27 mouse cellular contexts compared by ENCODE assay signal in the genomic region with DNA sequence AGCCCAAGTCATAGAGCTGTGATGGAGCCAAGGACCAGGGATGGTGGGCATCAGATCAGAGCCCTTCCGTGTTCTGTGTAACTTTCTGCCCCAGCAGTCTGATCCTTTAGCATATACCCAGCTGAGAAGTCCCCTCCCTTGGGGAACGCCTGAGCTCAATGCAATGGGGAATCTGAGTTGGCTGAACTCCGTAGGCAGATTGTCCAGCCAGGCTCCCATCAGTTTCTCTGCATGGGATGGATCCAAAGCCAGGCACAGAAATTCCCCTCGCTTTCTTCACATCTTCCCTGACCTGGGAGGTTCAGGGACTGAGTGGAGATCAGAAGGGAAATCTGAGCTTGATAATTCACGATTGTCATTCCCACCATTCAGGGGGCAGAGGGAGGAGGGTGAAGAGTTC. TPM values are rescaled to one million over a fixed set of nuclear protein-coding genes. Genes with fewer than 3 reads are reported as not detected.
"Had no signal": no experiment of that assay in that cellular context is flagged by ENCODE, and none has a peak within 500 bp of the region (broad histone marks: within the 10 kb centered on the region; RNA-seq: fewer than 3 reads in every experiment).

No protein-coding gene starts in this region.

- H3K4me3 ChIP-seq: gastrocnemius, adult 2 months; heart, embryonic 10.5 days; heart, embryonic 12.5 days; hindbrain, embryonic 10.5 days; hindbrain, embryonic 12.5 days; intestine, embryonic 15.5 days; layer of hippocampus, adult 2 months; left cerebral cortex, adult 2 months; limb, embryonic 10.5 days; limb, embryonic 12.5 days; liver, embryonic 13.5 days had no signal

- H3K27me3 ChIP-seq: heart, embryonic 12.5 days; hindbrain, embryonic 12.5 days; intestine, embryonic 15.5 days; liver, embryonic 13.5 days had no signal

- H3K4me1 ChIP-seq: hindbrain, embryonic 12.5 days; intestine, embryonic 15.5 days; limb, embryonic 12.5 days had no signal

- H3K4me2 ChIP-seq: heart, embryonic 12.5 days; hindbrain, embryonic 12.5 days; hindbrain, embryonic 14.5 days; intestine, embryonic 15.5 days; limb, embryonic 12.5 days; liver, embryonic 11.5 days; liver, embryonic 13.5 days had no signal

- H3K9me3 ChIP-seq: heart, embryonic 10.5 days; heart, embryonic 12.5 days; hindbrain, embryonic 10.5 days; hindbrain, embryonic 12.5 days; intestine, embryonic 15.5 days; limb, embryonic 10.5 days; limb, embryonic 12.5 days; liver, embryonic 13.5 days had no signal

- DNase-seq: gastrocnemius, adult 2 months; gastrocnemius, postnatal 10 days; gastrocnemius, postnatal 25 days; heart, adult 18-20 months; heart, postnatal 10 days; heart, postnatal 4 days; kidney, adult 18-20 months; kidney, adult 8-10 months; kidney, postnatal 10 days; kidney, postnatal 4 days; liver; liver, embryonic 13.5 days had no signal

- H3K9ac ChIP-seq: heart, embryonic 12.5 days; hindbrain, embryonic 12.5 days; hindbrain, embryonic 14.5 days; intestine, embryonic 15.5 days; limb, embryonic 12.5 days; liver, embryonic 13.5 days had no signal

- H3K36me3 ChIP-seq: heart, embryonic 10.5 days; heart, embryonic 12.5 days; hindbrain, embryonic 10.5 days; hindbrain, embryonic 12.5 days; intestine, embryonic 15.5 days; limb, embryonic 10.5 days; limb, embryonic 12.5 days; liver, embryonic 13.5 days had no signal

- H3K27ac ChIP-seq: gastrocnemius, adult 2 months; heart, embryonic 10.5 days; hindbrain, embryonic 10.5 days; hindbrain, embryonic 12.5 days; hindbrain, embryonic 14.5 days; intestine, embryonic 15.5 days; layer of hippocampus, adult 2 months; left cerebral cortex, adult 2 months; limb, embryonic 10.5 days; limb, embryonic 12.5 days; liver, embryonic 13.5 days had no signal

- ATAC-seq: hindbrain, embryonic 16.5 days; inflammation-experienced regulatory T-cells, adult 6 months; intestine, embryonic 15.5 days; intestine, postnatal 0 days had no signal

RNA-seq across cellular contexts. Expression of a gene that starts 19.1 kb away (rescaled TPM):
- polyA plus RNA-seq: heart, embryonic 12.5 days; heart, embryonic 14.5 days; hindbrain, embryonic 14.5 days; inflammation-experienced regulatory T-cells, adult 6 months; liver, embryonic 11.5 days had no signal

RNA-seq across cellular contexts. Expression of a gene that starts 33.7 kb away (rescaled TPM):
- polyA plus RNA-seq: hindbrain, embryonic 12.5 days; limb, embryonic 10.5 days; limb, embryonic 12.5 days; liver, embryonic 13.5 days had no signal
